Mouse (Mus musculus) kidney, adult 2 months (tissue): ENCODE results near the gene Nkain2. TPM values are rescaled to one million over a fixed set of nuclear protein-coding genes. Genes with fewer than 3 reads are reported as not detected.
A peak's percentile ranks its signal among the peaks of the same experiment; 100 is the strongest.

Experiments
- DNase-seq: peaks from one replicate; pipeline ENCODE4 v3.0.0; 2021
- H3K27ac ChIP-seq: fragments of 200-500 bp; 2 replicates; pipeline ENCODE4 v1.5.1; 2012; ENCODE audit warnings: low read depth, low read length, control low read depth, inconsistent platforms; ENCODE audit not compliant: insufficient read depth
- H3K27me3 ChIP-seq: fragments of 200-500 bp; replicated peaks from 2 replicates; pipeline ENCODE4 v1.6.1; 2012; ENCODE audit warnings: mild to moderate bottlenecking, moderate library complexity, low read length, inconsistent platforms; ENCODE audit not compliant: control insufficient read depth, insufficient read depth
- H3K36me3 ChIP-seq: fragments of 200-500 bp; 2 replicates; pipeline ENCODE4 v1.6.1; 2012; ENCODE audit warnings: mild to moderate bottlenecking, moderate library complexity, low read length, inconsistent platforms; ENCODE audit not compliant: control insufficient read depth, insufficient read depth
- H3K4me1 ChIP-seq: fragments of 200-500 bp; 2 replicates; pipeline ENCODE4 v1.6.1; 2011; ENCODE audit warnings: low read length; ENCODE audit not compliant: control insufficient read depth, insufficient read depth
- H3K4me3 ChIP-seq: fragments of 200-500 bp; 2 replicates; pipeline ENCODE4 v1.5.1; 2011; ENCODE audit warnings: mild to moderate bottlenecking, low read depth, low read length, control low read depth; ENCODE audit not compliant: insufficient read depth
- CTCF ChIP-seq: fragments of 200-500 bp; conservative IDR thresholded peaks from 2 replicates; pipeline ENCODE4 v1.5.1; 2011; ENCODE audit warnings: low read depth, mild to moderate bottlenecking, control low read depth, low read length, moderate library complexity, mixed read lengths; ENCODE audit not compliant: insufficient read depth, insufficient read length
- POLR2A ChIP-seq: fragments of 200-500 bp; IDR thresholded peaks from one replicate; pipeline ENCODE4 v1.6.1; 2011; ENCODE audit warnings: low read depth, low read length, control low read depth
- WGBS: fragments of 180-500 bp; shearing (Covaris S2); methylation state at CpG from one replicate; pipeline ENCODE4 v1.1.7; 2018; 5-methylcytosine and 5-hydroxymethylcytosine counted together
- polyA plus RNA-seq: library from polyadenylated mRNA; depleted of rRNA; stranded (reverse); fragments of >200 nt; gene quantifications from 2 replicates; pipeline ENCODE4 v1.2.3, GENCODE M21; 2012

The Nkain2 gene
- polyA plus RNA-seq, 1 experiment: 0.08 TPM

DNA sequence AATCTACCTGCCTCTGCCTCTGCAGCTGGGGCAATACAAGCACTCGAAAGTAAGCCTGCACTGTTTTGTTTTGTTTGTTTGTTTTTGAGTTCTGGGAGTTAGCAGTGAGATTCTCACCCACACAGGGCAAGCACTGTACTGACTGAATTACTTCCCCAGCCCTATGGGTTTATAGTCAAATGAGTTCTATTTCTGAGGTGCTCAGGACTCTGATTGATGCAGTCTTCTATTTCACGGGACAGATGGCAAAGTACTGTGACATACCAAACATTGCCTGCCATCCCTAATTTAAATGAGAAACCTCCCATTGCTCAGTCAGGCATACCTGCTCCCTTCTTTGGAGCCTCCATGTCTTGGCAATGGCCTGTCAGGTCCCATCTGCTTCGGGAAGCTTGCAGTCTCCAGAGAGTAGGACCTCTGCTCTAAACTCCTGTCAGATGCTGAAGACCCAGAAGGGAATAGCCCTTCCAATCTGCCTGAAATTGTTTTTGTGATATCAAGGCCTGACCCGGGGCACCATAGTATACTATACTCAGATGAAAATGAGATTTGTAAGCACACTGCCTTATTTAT is 1016.9 kb downstream of the Nkain2 start:
- no peaks in the 10 kb centered on the region for H3K4me1 ChIP-seq
- H3K36me3 ChIP-seq: no peaks in the 10 kb centered on the region
- no peaks in the 10 kb centered on the region for H3K27me3 ChIP-seq
- no peak overlapping the region for H3K27ac ChIP-seq
- no peak for DNase-seq
- no peak for TF ChIP-seq POLR2A
- TF ChIP-seq CTCF: no peak
- 44% methylated on average over 4 of the region's 4 CpGs for WGBS
- no peak overlapping the region for H3K4me3 ChIP-seq

DNA sequence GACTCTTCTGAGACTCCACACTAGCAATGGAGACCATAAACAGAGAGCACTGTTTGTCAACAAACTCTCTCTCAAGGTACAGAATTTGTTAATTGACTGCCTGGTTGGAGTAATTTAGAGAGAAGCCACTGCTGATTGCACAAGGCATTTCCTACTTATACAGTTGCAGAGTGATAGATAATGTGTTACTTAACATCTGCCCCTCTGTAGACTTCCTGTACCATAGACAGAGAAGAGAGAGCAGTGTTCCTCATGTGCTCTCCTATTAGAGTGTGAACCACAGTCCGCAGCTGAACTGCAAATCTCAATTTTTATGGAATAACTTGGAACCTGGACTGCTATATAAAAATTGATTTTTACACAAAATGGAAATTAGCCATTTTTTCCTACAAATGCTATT is 1022.0 kb downstream of the Nkain2 start:
- no peaks in the 10 kb centered on the region for H3K4me1 ChIP-seq
- 81% methylated on average over 1 of the region's 1 CpGs for WGBS
- no peak for DNase-seq

DNA sequence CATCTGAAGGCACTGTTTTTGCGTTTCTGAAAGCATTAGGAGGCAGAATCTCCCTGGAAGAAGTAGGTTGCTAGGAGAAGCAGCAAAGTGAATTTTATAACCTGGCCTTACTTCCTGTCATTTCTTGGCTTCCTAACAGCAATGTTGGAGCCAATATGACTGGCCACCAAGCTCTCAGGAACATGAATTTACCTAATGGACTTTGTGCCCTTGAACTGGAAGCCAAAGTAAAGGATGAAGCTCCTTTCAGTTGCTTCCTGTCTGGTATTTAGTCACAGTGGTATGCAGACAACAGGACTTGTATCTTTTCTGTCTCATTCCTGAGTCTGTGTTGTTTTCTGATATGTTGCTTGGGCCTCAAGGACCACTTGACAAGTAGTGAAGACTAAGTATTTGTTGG is 1063.2 kb downstream of the Nkain2 start:
- TF ChIP-seq POLR2A: no peak
- no peak for TF ChIP-seq CTCF
- Histone ChIP-seq H3K27ac (no peak overlapping the region), H3K4me3 (no peak overlapping the region), H3K36me3 (no peaks in the 10 kb centered on the region), H3K27me3 (no peaks in the 10 kb centered on the region), H3K4me1 (no peaks in the 10 kb centered on the region)
- peak; percentile 46 for DNase-seq
- whole genome bisulfite sequencing: 69% methylated on average over 1 of the region's 1 CpGs

More for the DNA sequence above, 1022.0 kb downstream of the Nkain2 start:
- H3K27me3 ChIP-seq: no peaks in the 10 kb centered on the region
- no peak for TF ChIP-seq CTCF
- no peak for TF ChIP-seq POLR2A
- no peaks in the 10 kb centered on the region for H3K36me3 ChIP-seq
- no peak overlapping the region for H3K4me3 ChIP-seq
- no peak overlapping the region for H3K27ac ChIP-seq

DNA sequence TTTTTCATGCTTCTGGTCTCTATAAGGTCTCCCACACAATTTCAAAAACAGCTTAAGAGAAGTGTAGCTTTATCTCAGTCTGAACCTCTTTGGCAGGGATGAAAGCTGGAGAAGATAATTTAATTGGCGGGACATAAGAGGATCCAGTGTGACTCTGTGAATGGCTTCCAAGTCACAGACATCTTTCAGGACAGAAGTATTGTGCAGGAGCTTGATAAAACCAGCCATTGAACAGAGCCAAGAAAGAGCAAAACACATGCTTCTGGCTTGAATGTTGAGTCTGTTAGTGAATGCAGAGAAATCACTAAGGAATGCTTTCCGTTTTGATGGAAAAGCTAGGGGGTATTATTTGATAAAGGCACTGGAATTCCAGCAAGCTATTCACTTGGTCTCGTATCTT is 1077.7 kb downstream of the Nkain2 start:
- 72% methylated on average over 3 of the region's 3 CpGs for WGBS
- no peak for DNase-seq

DNA sequence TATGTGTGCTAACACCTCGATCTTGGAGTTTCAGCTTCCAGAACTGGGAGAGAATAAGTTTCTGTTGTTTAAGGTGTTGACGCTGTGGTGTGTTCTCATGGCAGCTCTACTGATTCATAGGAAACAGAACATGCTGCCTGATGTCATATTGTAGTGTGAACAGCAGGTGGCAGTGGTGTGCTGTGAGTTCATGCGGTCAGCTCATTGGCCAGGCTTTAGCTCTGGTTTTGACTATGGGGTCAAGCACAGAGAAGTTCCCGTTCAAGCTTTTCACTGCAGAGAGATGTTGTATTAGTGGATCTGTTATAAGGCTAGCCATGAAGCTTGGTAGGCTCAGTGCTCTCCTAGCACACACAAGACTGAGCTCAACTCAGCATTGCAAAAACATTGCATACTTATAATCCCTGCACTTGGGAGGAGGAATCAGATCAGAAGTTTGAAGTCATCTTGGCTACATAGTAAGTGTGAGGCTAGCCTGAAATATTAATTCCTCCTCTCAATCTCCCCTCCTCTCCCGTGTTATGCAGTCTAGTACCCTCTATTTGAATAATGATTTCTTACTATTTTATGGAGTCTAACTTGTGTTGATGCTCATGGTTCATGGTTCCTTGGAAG is 1147.7 kb downstream of the Nkain2 start:
- DNase-seq: peak; percentile 57
- H3K36me3 ChIP-seq: no peaks in the 10 kb centered on the region
- H3K4me3 ChIP-seq: no peak overlapping the region
- no peak for TF ChIP-seq POLR2A
- peak; percentile 96 for TF ChIP-seq CTCF
- no peaks in the 10 kb centered on the region; the same call in 1 of the 2 replicates for H3K27me3 ChIP-seq
- WGBS: 20% methylated on average over 5 of the region's 5 CpGs
- H3K27ac ChIP-seq: no peak overlapping the region
- no peaks in the 10 kb centered on the region for H3K4me1 ChIP-seq

More for the DNA sequence above, 1077.7 kb downstream of the Nkain2 start:
- Histone ChIP-seq H3K4me3 (no peak overlapping the region), H3K4me1 (no peaks in the 10 kb centered on the region), H3K27me3 (no peaks in the 10 kb centered on the region), H3K36me3 (no peaks in the 10 kb centered on the region), H3K27ac (no peak overlapping the region)
- TF ChIP-seq CTCF (no peak), POLR2A (no peak)

DNA sequence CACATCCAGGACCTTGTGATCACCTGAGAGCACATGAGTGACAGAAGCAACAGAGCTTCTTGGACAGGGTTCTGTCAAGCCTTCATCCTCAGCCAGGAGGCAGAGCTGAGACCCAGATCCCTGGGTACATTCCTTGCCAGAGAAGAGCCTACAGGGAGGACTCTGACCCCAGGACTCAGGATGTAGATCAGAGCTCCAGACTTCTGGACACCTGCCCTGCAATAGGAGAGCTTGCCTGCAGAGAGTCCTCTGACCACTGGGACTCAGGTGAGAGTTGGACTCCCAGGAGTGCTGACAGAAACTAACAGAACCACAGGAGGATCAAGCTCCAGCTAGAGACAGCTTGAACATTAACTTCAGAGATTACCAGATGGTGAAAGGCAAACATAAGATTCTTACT is 1162.2 kb downstream of the Nkain2 start:
- DNase-seq: peak; percentile 84
- Histone ChIP-seq H3K27ac (no peak overlapping the region), H3K4me3 (no peak overlapping the region), H3K27me3 (no peaks in the 10 kb centered on the region), H3K36me3 (no peaks in the 10 kb centered on the region), H3K4me1 (no peaks in the 10 kb centered on the region)
- TF ChIP-seq CTCF (no peak), POLR2A (no peak)

DNA sequence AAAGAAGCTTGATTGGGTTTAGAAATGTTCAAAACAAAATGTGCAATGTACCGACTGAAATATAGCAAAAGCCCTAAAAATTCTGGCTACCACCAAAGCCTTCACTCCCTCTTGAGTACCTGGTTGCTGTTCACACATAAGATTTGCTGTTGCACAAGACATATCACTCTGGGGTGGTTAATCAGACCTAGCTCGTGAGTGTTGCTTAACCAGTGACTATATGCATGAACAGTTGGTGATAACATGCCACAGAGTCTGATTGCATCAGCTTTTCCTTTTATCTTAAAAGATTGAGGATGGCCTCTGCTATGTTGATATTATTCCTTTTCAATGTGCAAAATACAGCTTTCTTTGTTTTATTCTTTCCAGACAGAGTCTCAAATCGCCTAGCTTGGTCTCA is 1243.0 kb downstream of the Nkain2 start:
- WGBS: 79% methylated on average over 3 of the region's 3 CpGs
- no peak for TF ChIP-seq CTCF
- TF ChIP-seq POLR2A: no peak
- H3K27ac ChIP-seq: no peak overlapping the region
- no peaks in the 10 kb centered on the region for H3K36me3 ChIP-seq
- H3K4me1 ChIP-seq: no peaks in the 10 kb centered on the region
- DNase-seq: no peak
- H3K27me3 ChIP-seq: no peaks in the 10 kb centered on the region
- no peak overlapping the region for H3K4me3 ChIP-seq
